Mouse (Mus musculus) thymus, postnatal 10 days (tissue): ENCODE measurements at regions not wholly inside any gene's neighbourhood (a gene's known extent, or its start where the extent isn't known, plus 50 kb on each side); places are given as distances from the start of the nearest gene placed in this dataset.

Experiments used
- DNase-seq, 2 experiments: peaks; one replicate each; pipeline ENCODE4 v3.0.0; 2021; ENCODE audit warnings: low spot score in 2 of 2

DNA sequence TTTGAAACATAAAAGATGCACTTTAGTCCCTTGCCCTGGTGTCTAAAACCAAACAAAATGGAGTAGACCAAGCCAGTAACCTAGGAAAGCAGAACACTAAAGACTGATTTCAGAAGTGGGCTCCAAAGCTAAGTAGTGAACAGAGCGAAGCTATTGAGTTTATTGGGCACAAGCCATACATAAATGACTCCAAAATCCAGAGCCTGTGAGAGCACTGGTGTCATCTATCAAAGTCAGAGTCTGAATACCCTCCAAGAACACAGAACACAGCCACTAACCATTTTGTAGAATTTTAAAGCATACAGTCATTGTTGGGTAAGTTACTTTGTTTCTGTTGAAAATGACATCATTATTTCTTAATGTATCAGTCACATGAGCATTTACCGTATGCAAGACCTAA lies 175.0 kb upstream of the Lrig3 start:
- no peak for DNase-seq

DNA sequence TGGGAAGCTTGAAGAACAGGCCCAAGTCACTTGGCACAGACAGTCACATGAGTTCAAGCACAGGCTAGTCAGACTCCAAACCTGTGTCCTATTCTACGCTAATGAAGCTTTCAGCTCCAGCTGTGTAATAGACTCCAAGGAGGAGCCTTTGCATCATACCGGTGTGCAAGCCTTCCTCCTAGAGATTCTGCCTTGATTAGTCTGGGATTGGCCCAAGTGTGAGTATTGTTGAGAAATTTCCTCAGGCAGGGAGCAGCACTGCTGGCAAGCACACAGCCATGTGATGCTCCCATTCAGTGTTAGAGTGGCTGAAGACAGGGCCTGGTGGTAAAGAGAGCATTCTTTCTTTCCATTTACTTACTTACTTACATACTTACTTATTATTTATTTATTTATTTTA lies 171.5 kb upstream of the Lrig3 start:
- no peak for DNase-seq

DNA sequence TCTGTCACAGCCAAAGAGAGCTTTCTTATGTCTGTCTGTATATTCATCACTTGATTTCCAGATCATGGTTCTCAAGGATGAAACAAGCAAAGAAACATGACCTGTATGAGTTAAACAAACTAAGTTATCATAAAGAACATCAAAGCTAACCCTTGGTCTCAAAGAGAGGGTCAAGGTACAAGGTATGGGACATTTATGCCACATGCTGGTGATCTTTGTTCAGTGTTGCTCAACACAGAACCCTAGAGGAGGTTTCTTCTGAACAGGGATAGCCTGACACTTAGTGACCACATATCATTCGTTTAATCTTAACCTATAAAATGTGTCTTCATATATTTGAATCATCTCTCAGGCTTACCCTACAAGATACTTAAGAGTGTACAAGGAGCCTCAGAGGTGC lies 170.6 kb upstream of the Lrig3 start:
- no peak for DNase-seq

DNA sequence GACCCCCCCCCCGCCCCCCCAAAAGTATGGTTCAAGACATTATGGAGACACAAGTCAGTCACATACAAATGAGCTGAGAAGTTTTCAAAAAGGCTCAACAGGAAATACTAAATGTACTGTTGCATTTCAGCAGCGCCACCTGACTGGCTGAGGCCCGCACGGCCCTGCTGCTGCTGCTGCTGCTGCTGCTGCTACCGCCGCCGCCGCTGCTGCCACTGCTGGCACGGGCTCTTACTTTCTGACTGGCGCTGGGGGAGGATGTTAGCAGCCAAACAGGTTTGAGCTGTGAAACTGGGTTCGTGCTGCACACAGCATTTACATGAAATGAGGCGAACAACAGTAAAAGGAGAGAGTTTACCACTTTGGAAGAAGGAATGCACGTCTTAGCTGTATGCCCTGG lies 167.3 kb upstream of the Lrig3 start:
- no peak for DNase-seq

DNA sequence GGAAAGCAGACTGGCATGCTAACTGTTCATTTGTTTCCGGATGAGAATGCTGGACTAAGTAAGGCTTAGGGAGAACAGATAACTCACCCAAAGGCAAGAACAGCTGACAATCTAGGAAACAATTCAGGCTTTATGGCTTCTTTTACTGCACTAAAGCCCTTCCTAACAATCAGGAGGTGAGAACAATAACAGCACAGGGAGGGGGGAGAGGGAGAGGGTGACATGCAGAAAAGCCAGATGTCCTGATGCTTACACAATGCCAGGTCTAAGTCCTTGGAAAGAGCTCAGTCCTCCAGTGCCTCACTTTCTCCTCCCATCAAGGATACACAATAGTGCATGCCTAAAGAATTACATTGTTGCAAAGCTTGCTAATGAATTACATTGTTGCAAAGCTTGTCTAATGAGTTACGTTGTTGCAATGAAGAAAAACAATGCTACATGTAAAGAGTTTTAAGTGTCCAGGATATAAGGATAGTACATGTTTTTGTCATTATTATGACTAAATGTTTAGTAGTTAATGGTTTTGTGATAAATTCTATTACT lies 165.3 kb upstream of the Lrig3 start:
- no peak for DNase-seq

DNA sequence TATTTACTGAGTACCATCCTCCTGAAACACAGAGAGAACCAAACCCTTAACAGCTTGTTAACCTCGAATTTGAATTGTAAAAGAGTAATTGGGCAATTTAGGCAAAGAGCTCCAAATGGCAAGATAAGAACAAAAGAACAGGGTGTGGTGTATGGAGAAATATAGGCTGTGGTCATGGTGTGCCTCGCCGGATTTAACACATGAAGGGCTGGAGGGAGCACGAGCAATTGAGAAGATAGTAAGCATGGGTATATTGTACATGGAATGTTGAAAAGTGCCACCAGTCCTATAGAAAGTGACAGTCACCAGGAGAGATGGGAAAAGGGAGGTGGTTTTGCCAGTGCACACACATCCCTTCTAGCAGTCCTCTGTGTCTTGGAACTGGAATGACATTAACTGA lies 164.5 kb upstream of the Lrig3 start:
- no peak for DNase-seq

DNA sequence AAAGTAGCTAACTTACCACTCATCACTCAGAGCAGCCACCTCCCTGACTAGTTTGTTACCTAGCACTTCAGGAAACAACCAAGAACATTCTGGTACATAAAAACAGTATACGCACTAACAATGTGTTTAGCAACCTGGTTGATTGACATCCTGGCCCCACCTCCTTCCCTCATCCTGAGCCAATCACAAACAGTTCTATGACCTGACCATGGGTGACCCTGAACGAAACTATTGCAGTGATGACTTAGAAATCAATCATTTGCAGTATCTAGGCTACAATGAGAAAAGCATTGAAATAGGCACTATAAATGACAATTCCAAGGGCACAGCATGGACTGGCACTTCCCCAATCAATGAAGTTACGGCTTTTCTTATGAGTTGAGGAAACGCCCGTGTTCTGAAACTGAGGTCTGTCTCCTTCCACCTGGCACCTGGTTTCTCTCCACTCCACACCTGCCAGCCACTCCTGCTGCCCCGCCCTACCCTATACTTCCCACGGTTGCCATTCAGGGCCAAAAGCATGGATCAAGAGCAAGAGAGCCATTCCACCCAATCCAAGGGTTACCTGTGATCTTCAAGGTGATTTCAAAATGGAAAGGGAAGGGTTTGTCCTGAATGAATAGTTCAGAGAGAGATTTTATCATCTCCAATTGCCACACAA lies 162.9 kb upstream of the Lrig3 start:
- DNase-seq, result no peak

DNA sequence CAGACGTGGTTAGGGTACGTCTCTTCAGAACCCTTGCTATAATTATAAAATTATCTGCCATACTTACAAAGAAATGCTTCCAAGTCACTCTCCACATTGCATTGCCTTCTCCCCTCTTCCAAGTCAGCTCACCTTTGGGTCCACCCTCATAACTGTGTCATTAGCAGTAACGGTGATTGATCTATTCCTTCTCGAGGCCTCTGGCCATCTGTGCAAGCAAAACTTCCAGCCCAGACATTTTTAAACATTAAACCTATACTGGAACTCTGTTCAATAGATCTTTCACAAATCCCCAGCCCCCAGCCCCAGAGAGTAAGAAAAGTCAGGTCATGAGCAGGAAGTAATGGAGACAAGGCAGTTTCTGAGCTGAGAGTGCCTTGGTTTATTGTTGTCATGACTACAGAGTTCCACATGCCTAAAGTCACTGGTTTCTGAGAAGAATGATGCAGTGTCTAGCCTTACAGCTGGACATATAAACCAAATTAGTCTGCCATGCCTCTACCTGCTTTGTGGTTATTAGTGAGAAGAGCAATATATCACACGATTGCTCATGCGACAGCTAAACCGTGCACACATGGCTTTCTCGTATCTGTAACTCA lies 156.1 kb upstream of the Lrig3 start:
- no peak for DNase-seq

DNA sequence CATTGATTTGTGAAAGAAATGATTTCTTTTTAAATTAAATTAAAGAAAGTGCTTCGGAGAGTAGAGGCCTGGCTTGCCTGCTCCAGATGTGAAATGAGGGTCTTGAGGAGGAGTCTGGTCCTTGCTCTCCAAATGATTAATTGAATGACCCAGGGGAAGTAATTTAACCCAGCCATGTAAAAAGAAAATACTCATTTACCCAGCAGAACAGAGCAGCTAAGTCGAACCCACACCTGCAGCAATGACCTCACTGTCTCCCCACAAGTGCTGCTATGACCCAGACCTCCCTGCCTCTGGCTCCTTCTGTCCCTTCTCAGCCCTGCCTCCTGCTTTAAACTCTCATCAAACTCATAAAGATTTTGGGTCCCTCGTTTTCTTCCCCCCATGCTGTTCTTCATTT lies 155.4 kb upstream of the Lrig3 start:
- no peak for DNase-seq

DNA sequence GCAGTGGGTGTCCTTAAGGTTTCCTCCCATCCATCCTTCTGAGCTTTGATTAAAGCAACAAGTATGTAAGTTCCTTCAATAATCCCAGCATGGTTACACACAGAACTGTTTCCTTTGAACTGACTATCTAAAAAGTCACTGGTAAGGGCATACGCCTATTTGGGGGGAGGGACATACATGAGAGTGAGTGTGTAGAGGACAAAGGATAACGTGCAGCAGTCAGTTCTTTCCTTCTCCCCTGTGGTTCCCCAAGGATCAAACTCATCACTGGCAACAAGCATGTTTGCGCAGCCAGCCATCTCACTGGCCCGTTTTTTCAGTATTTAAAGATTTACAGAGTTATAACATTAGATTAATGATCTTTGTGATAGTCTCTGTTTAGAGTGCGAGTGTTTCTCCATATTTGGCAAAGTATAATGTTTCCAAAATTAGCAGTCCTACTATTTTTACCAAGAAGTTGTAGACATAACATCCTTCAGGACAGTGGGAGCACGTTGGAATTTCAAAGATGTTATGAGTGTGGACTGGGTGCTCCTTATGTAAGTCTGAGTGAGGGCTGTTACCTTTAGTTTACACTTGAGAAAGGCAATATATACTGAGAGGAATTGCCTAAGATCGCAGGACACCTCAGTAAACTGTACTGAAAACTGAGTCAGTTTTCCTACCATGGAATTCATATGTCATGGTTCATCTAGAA lies 151.6 kb upstream of the Lrig3 start:
- DNase-seq, result no peak

DNA sequence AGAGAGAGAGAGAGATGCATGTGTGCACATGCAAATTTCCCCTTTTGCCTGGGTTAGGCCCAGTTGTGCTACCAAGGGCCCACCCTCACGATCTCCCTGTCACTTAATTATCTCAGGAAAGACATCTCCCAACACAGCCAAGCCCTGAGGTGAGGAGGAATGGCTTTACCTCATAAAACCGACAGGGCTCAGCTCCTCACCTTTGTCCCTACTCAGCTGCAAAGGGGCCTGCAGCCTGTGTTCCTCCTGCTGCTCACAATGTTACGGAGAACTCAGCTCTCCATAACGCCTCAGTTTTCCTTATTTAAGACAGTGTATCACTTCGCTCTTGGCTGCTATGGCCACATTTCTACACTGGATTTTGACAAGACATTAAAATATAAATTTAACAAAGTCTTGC lies 133.8 kb upstream of the Lrig3 start:
- DNase-seq, result no peak

DNA sequence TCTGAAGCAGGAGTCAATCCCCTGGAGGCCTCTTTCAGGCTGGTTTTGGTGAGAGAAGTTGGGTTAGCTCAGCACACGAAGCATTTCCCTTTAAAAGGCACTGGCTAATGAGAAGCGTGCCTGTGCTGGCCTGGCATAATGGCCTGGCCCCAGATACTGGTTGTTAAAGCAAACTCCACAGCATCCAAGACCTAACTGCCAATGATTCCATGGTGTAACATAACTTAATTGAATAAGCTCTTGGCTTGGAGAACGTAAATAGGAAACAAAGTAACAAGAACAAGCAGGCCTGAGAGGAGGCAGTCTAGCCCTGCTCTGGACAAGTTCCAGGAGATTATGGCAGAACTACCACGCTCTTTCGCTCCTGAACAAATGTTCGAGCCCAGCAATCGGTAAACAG lies 133.2 kb upstream of the Lrig3 start:
- no peak for DNase-seq

DNA sequence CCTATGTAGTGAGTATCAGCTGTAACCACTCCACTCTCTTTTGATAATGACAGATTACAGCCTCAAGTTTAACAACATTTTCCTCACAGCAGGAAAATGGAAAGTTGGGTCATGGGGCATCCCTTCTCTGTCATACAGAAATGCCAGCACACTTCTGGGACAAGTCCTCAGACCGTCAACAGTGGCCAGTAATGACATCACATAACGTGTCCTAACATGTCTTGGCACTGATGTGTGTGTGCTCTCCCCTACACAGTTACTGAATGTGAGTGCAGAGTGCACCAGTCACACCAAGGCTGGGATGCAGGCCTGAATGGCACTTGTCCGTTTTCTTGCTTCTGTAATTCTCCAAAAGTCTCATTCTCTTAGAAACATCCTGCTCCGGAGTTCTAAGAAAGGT lies 132.0 kb upstream of the Lrig3 start:
- DNase-seq, result no peak

DNA sequence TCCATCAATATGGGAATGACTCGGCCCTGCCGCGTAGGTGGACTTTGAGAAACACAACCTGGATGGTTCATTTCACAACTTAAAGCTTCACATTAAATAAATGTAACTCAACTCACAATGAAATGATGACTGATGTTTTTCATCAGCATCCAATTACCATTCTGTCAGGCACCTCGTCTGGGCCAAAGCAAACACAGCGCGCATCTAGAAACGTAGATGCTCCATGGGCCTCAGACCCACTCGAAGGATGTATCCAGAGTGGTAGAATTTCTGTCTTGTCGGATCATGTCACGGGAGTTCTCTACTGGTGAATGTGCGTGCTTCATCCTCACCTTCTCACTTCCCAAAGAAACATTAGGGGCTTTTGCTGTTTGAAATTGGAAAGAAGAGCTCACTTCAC lies 127.0 kb upstream of the Lrig3 start:
- DNase-seq, result no peak

DNA sequence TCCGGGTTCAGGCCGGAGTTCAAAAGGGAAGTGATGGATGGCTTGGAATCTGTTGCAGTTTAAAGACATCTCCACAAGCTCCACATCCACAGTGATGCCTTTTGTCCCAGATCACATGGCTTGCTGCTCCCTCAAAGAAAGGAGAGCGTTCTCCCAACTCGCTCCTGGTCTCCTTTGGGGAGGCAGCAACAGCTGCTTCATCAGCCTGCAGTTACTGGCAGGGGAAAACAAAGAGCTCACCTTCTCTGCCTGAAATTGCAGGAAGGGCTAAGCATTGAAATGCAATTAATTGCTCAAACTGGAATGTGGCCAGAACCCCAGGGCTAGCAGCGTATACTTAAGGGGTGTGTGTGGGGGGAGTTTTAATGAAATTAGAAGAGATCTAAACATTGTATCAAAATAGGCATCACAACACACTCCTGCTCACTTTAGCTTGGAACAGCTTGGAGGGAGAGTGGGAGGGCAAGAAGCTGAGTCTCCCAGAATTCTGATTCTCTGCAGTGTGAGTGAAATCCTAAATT lies 126.3 kb upstream of the Lrig3 start:
- DNase-seq, result no peak

DNA sequence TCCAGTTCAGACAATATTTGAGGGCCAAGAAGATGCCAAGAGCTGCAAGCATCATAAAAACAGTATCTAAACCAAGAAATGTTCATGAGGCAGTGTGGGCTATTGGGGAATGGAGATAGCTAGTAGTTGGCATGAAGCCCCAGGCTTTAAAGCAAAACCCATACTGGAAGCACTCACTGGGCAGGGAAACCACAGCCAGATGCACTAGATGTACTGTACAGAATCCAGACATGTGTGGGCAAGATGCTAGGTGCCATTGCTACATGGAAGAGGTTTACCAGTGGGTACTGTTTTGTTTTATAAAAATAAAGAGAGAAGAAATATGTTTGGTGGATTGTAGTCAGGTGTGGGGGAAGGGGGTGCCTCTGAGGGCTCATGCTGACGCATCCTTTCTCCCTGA lies 125.6 kb upstream of the Lrig3 start:
- DNase-seq, result no peak

DNA sequence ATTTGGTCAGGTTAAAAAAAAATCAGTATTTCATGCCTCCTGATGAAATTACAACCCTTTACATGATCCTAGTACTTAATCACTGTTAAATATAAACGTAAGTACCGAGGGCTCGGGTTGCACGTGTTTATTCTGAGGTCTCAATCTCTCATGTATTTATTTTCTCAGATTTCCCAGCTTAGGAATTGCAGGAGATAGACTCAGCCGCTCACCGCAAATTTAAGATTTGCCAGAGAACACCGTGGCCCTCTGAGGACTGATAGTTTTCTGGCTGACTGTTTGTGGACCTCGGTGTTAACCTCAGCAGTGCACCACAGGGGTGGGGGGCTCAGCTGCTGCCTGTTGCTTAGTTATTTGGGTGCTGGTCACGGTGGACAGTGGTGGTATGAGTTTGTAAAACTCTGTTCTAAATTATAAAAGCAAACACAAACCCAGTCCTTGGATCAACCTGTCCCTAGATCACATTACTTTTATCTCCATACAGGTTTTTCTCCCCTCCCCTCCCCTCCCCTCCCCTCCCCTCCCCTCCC lies 121.6 kb upstream of the Lrig3 start:
- DNase-seq, result no peak

DNA sequence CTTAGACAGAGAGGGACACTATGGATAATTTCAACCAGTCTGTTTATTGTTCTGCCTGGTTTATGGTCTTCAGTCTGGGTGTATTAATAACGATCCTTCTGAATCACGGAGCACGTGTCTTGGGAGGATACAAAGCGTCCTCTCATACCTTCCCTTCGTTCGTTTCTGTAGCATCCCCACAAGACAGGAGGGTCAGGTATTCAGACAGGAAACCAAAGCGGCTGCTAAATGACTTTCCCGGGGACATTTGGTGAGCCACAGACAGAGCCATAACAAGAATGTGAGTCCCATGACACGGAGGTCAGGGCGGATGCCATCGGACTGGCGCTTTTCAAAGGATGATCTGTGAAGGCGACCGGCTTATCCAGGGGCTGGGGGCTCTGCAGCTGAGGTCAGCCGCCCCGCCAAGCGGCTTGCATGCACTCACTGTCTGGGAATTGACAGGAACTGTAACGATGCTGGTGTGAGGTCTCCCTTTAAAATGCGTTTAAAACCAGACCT lies 120.9 kb upstream of the Lrig3 start:
- no peak for DNase-seq

DNA sequence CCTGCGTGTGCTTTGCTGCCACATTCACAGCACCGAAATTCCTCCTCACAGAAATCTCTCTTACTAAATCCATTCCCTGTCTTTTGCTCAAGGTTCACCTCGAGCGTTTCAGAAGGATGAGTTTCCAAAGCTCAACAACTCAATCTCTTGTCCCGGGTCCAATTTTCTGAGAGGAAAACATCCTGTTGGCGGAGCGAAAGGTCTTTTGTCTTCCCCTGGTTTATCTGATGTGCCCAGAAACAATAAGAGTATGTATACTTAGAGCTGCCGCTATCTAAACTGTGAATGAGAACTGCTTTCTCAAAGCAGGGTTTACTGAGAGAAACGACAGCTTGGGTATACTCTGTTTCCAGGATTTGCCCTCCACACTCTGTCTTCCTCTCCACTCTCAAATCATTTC lies 115.6 kb upstream of the Lrig3 start:
- no peak for DNase-seq

DNA sequence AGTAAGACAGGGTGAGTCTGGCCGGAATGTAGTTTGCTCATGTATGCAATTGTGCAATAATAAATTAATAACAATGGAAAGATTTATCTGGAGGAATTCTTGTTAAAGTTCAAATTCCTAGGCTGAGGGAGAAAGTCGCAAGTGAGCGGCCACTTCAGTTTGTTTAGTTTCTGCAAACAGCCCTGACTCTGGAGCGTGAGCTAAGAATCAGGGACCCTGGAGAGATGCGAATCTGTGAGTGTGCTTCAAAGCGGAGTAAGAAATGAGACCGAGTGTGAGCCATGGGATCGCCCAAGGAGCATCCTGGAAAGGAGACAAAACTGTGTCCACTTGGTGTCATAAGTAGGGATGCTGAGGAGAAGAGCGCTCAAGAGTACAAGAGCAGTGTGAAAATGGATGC lies 104.2 kb upstream of the Lrig3 start:
- no peak for DNase-seq

DNA sequence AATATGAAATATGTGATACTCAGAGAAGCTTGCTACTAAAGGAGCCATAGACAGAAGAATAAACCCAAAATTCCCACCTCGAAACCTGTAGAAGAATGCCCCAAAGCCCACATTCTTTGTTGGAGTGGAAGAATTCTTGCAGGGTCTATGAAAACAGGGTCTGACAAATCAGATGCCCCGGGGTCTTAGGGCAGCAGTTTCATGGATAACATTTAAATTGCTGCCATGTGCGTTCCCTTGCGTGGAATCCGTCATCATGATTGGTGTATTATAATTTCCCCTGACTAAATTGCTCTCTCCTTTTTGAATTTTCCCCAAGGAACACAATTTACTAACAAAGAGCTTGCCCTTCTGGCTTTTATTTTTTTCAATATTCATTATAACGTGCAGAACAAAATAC lies 99.6 kb upstream of the Lrig3 start:
- no peak for DNase-seq

DNA sequence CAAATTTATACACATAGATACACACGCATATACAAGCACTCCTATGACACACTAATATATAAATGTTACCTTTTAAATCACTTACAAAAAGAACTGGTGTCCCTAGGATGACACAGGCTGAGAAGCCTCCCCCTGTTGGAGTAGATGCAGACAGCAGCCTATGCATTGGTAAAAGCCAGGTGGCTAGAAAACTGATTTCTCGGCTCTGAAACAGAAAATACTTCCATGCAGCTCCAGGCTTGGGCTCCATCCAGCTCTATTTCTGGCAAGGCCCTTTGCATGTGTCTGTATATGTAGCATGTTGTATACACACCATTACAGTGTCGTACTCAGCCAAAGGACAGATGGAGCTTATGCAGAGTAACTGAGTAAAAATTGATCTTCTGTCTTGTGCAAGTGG lies 81.4 kb upstream of the Lrig3 start:
- DNase-seq, result no peak

DNA sequence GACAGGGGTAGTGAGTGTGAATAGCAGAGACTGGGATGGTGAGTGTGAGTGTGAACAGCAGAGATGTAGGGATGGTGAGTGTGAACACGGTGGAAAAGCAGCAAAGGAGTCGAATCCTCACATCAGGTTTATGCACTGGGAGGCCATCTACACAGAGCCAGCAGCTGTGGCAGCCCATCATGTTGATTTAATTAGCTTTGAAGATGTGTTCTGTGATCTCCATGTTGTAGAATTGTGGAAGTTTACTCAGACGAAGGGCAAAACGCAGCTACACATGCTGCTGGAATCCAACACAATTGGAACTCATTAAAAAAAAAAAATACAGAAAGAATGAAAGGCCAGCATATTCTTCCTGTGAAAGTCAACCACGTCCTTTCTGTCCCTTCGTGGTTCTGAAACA lies 80.2 kb upstream of the Lrig3 start:
- no peak for DNase-seq
